Mouse (Mus musculus): ENCODE results near the gene 1500009L16Rik.

The 1500009L16Rik gene

GRCm38 (mm10) chr10:83763891-83764290 lies 41.2 kb downstream of the 1500009L16Rik start:
- DNase-seq = no peak

- DNase-seq = no peak
Measured at GRCm38 (mm10) chr10:83766882-83767281, 44.2 kb downstream of the 1500009L16Rik start.

- DNase-seq = peak; percentile 74
Measured at GRCm38 (mm10) chr10:83776272-83776878, 53.7 kb downstream of the 1500009L16Rik start.

GRCm38 (mm10) chr10:83777253-83777652 lies 54.6 kb downstream of the 1500009L16Rik start:
- no peak for DNase-seq

- no peak for DNase-seq
Measured at GRCm38 (mm10) chr10:83781854-83782253, 59.2 kb downstream of the 1500009L16Rik start.

GRCm38 (mm10) chr10:83782371-83783120 lies 59.9 kb downstream of the 1500009L16Rik start:
- no peak for DNase-seq

GRCm38 (mm10) chr10:83785003-83785402 lies 62.3 kb downstream of the 1500009L16Rik start:
- DNase-seq = no peak

GRCm38 (mm10) chr10:83785627-83786392 lies 63.1 kb downstream of the 1500009L16Rik start:
- no peak for DNase-seq

- DNase-seq = no peak
Measured at GRCm38 (mm10) chr10:83795088-83795487, 72.4 kb downstream of the 1500009L16Rik start.

- no peak for DNase-seq
Measured at GRCm38 (mm10) chr10:83795500-83795899, 72.8 kb downstream of the 1500009L16Rik start.

GRCm38 (mm10) chr10:83804021-83804420 lies 81.4 kb downstream of the 1500009L16Rik start:
- no peak for DNase-seq

GRCm38 (mm10) chr10:83805201-83805718 lies 82.6 kb downstream of the 1500009L16Rik start:
- no peak for DNase-seq

- no peak for DNase-seq
Measured at GRCm38 (mm10) chr10:83807251-83807650, 84.6 kb downstream of the 1500009L16Rik start.
